Mouse (Mus musculus): ENCODE results near the gene Notch2.

DNA sequence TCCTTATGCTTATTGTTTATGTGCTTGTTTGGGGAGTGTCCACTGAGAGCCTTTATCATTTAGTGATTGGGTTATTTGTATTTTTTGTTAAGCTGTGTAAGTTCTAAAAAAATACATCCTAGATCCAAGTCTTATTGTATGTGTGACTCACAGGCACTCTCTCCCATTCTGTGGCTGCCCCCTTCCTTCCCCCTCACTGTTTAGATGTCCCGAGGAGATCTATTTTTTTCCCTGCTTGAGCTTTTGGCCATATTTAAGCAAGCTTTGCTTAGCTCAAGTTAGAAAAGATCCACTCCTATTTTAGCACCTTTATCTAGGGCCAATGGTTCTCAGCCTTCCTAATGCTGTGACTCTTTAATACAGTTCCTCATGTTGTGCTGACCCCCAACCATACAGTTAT is 65.5 kb downstream of the Notch2 start:
- TF ChIP-seq CTCF (IDR thresholded peaks at IDR 0.05; ENCODE audit: extremely low read depth, insufficient read depth, low read length) (no peak), POLR2A (IDR thresholded peaks at IDR 0.05; ENCODE audit: extremely low read depth, insufficient read depth, low read length) (no peak)

All from cortical plate, adult 2 months (tissue).